Mouse (Mus musculus) heart, postnatal 0 days (tissue): ENCODE data around the gene Stag3. TPM values are rescaled to one million over a fixed set of nuclear protein-coding genes. Genes with fewer than 3 reads are reported as not detected.
A peak's percentile ranks its signal among the peaks of the same experiment; 100 is the strongest.

Experiments
- ATAC-seq: fragments of 200-750 bp; cut with Nextera tagmentation; 2 replicates; pipeline ENCODE4 v1.8.0; 2017; ENCODE audit warnings: low read depth, moderate number of reproducible peaks, moderate library complexity; ENCODE audit not compliant: insufficient read depth
- DNase-seq: peaks from one replicate; pipeline ENCODE4 v3.0.0-alpha.2; 2016; ENCODE audit warnings: low spot score
- H3K27ac ChIP-seq: fragments of 300-500 bp; sonication (generic); 2 replicates; pipeline ENCODE4 v1.5.1; 2014; ENCODE audit warnings: low read depth, mild to moderate bottlenecking
- H3K27me3 ChIP-seq: fragments of 300-500 bp; sonication (generic); 2 replicates; pipeline ENCODE4 v1.6.1; 2014; ENCODE audit warnings: low read length, mixed read lengths; ENCODE audit not compliant: control insufficient read depth, insufficient read depth
- H3K36me3 ChIP-seq: fragments of 300-500 bp; sonication (generic); replicated peaks from 2 replicates; pipeline ENCODE4 v1.6.1; 2014; ENCODE audit warnings: low read length, mixed read lengths; ENCODE audit not compliant: control insufficient read depth, insufficient read depth
- H3K4me1 ChIP-seq: fragments of 300-500 bp; sonication (generic); 2 replicates; pipeline ENCODE4 v1.6.1; 2014; ENCODE audit warnings: antibody characterized with exemption; ENCODE audit not compliant: control insufficient read depth, insufficient read depth
- H3K4me2 ChIP-seq: fragments of 300-500 bp; sonication (generic); 2 replicates; pipeline ENCODE4 v1.6.1; 2014; ENCODE audit warnings: low read depth, mild to moderate bottlenecking, low read length, moderate library complexity
- H3K4me3 ChIP-seq: fragments of 300-500 bp; sonication (generic); 2 replicates; pipeline ENCODE4 v1.5.1; 2014; ENCODE audit warnings: low read depth, low read length
- H3K9ac ChIP-seq: fragments of 300-500 bp; sonication (generic); replicated peaks from 2 replicates; pipeline ENCODE4 v1.6.1; 2014; ENCODE audit warnings: low read depth, low read length, mixed read lengths
- H3K9me3 ChIP-seq: fragments of 300-500 bp; sonication (generic); replicated peaks from 2 replicates; pipeline ENCODE4 v1.6.1; 2016; ENCODE audit warnings: low read length; ENCODE audit not compliant: control insufficient read depth
- CTCF ChIP-seq: IDR thresholded peaks from 2 replicates; pipeline ENCODE4 v1.5.1; 2016; ENCODE audit warnings: antibody characterized with exemption, control low read depth, low read depth
- EP300 ChIP-seq: IDR thresholded peaks from 2 replicates; pipeline ENCODE4 v1.6.1; 2016; ENCODE audit warnings: antibody characterized with exemption, low read depth
- WGBS: fragments of 180-500 bp; shearing (Covaris S2); extraction: QIAGEN DNeasy Blood & Tissue Kit; methylation state at CpG from one replicate; pipeline ENCODE4 v1.1.7; 2014; 5-methylcytosine and 5-hydroxymethylcytosine counted together
- polyA plus RNA-seq: library from polyadenylated mRNA; unstranded; fragments of >200 nt; fragmentation: Nextera tagmentation; extraction: Ambion mirVana; gene quantifications from 2 replicates; pipeline ENCODE4 v1.2.1, GENCODE M21; 2015
- total RNA-seq: library from RNA; depleted of rRNA; stranded (reverse); fragments of >200 nt; gene quantifications from 2 replicates; pipeline ENCODE4 v1.2.3, GENCODE M21; 2014; ENCODE audit warnings: low replicate concordance; rRNA removed

Stag3 gene
- total RNA-seq (8.2 TPM in 1 of 2 replicates, not detected in the other), polyA plus RNA-seq (0.49 and 0.68 TPM in 2 replicates)

- no peak within 1 kb of the TSS for H3K27ac ChIP-seq
- H3K4me2 ChIP-seq, result peak within 1 kb of the TSS; percentile 69
These were observed at the start of gene Stag3, which contains the start of the genes Gm43720 and Gpc2 for GRCm38 (mm10) chr5:138279585-138280424. Gene Stag3, plus strand, starts transcription at chr5:138280240. Gene Gm43720, minus strand, starts transcription at chr5:138279958. Gene Gpc2, minus strand, starts transcription at chr5:138280005.

DNA sequence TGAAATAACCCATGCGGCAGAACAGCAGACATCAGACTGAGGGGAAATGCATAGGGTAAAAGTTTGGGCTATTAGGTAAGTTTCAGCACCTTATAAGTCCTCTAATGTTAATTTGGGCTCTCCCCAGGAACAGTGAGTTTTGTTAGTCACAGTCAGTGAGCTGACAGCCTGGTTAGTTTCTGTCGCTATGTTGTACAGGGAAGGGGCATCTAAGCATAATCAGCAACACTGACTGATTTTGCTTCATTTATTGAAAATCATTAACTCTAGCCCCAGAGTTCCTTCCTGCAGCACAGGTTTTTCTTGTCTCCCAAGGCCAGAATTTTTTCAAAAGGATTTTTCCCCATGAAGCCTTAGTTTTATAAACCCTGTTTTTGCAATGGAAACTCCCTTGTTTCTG is 46.3 kb upstream of the Stag3 start:
- no peaks in the 10 kb centered on the region for H3K4me1 ChIP-seq
- H3K27me3 ChIP-seq, result no peaks in the 10 kb centered on the region
- no peak overlapping the region for H3K4me3 ChIP-seq
- DNase-seq, result no peak
- no peak overlapping the region for H3K4me2 ChIP-seq
- no peaks in the 10 kb centered on the region for H3K9me3 ChIP-seq
- no peak overlapping the region for H3K27ac ChIP-seq
- H3K9ac ChIP-seq, result no peak overlapping the region
- TF ChIP-seq EP300 (no peak), CTCF (no peak)
- no peak for ATAC-seq
- WGBS, result 70% methylated on average over 2 of the region's 2 CpGs
- H3K36me3 ChIP-seq, result no peaks in the 10 kb centered on the region

More at GRCm38 (mm10) chr5:138279585-138280424, at the start of gene Stag3, which contains the start of the genes Gm43720 and Gpc2:
- no peaks in the 10 kb centered on the region for H3K9me3 ChIP-seq
- 0 out of 2 replicates have a peak, but pooled peaks cover 4% of the 10 kb centered on the region for H3K4me1 ChIP-seq
- H3K9ac ChIP-seq, result 0 out of 2 replicates have a peak within 1 kb of the TSS, but pooled peaks have one; percentile 4
- DNase-seq, result peak; percentile 81
- H3K36me3 ChIP-seq, result no peaks in the 10 kb centered on the region
- no peaks in the 10 kb centered on the region for H3K27me3 ChIP-seq
- no peak for TF ChIP-seq EP300
- no peak for TF ChIP-seq CTCF
- WGBS, result 1% methylated on average over 55 of the region's 56 CpGs
- peak; percentile 95 for ATAC-seq
- H3K4me3 ChIP-seq, result peak within 1 kb of the TSS; percentile 46

DNA sequence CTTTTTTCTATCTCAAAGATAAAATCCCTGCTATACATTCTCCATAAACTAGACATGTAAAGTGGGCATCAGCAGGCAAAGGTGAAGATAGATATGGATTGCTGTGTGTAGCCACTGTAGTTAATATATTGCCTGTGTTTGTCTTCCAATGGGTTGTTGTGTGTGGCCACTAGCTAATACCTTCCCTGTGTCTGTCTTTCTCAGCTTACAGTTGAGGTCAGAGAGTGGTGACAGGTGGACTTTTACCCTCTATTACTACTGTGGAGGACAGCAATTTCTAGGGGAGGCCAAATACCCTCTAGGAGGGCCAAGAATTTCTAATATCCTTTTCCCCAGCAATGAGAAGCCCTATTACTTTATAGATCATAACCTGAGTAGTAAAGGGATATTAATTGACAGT is 45.8 kb upstream of the Stag3 start:
- Histone ChIP-seq H3K27ac (no peak overlapping the region), H3K4me2 (no peak overlapping the region), H3K36me3 (no peaks in the 10 kb centered on the region), H3K4me1 (no peaks in the 10 kb centered on the region), H3K9me3 (no peaks in the 10 kb centered on the region), H3K27me3 (no peaks in the 10 kb centered on the region), H3K4me3 (no peak overlapping the region), H3K9ac (no peak overlapping the region)
- TF ChIP-seq CTCF (no peak), EP300 (no peak)
- DNase-seq (no peak), ATAC-seq (no peak)

- TF ChIP-seq CTCF, result no peak
- TF ChIP-seq EP300, result no peak
- Histone ChIP-seq H3K27me3 (no peaks in the 10 kb centered on the region), H3K4me2 (no peak overlapping the region), H3K9me3 (no peaks in the 10 kb centered on the region), H3K27ac (no peak overlapping the region), H3K9ac (no peak overlapping the region), H3K4me3 (no peak overlapping the region), H3K4me1 (no peaks in the 10 kb centered on the region), H3K36me3 (no peaks in the 10 kb centered on the region)
- ATAC-seq, result no peak
- 24% methylated on average over 2 of the region's 2 CpGs for WGBS
- DNase-seq, result no peak
These were observed 38.5 kb upstream of the Stag3 start for GRCm38 (mm10) chr5:138241511-138241910.

DNA sequence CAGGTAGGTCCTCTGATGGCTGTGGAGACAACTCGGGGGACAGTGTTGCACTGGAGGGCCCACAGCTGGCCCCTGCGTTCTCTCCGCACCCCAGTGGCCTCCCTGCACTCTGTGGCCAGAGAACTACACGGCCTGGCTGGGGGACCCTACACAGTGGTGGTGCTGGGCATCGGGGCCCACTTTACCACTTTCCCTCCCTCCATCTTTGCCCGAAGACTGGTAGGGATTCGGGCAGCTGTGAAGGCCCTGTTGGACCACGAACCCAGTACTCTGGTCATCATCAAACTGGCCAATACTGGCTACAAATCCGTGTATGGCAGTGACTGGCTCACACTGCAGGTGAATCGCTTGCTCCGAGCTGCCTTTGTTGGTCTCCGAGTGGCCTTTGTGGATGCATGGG is 28.9 kb upstream of the Stag3 start:
- DNase-seq, result no peak
- no peak overlapping the region for H3K4me2 ChIP-seq
- H3K9me3 ChIP-seq, result no peaks in the 10 kb centered on the region
- H3K27me3 ChIP-seq, result no peaks in the 10 kb centered on the region
- TF ChIP-seq CTCF (no peak), EP300 (no peak)
- no peak overlapping the region for H3K27ac ChIP-seq
- H3K4me3 ChIP-seq, result no peak overlapping the region
- H3K36me3 ChIP-seq, result no peaks in the 10 kb centered on the region
- no peak for ATAC-seq
- H3K9ac ChIP-seq, result no peak overlapping the region
- 79% methylated on average over 12 of the region's 12 CpGs for WGBS
- peaks cover 5% of the 10 kb centered on the region; the same call in 1 of the 2 replicates for H3K4me1 ChIP-seq
